Mouse (Mus musculus) embryonic facial prominence, embryonic 11.5 days (tissue): ENCODE data around the gene Igf1r. TPM values are rescaled to one million over a fixed set of nuclear protein-coding genes. Genes with fewer than 3 reads are reported as not detected.

Experiments used
- ATAC-seq: fragments of 200-750 bp; cut with Nextera tagmentation; replicated peaks from 2 replicates; pipeline ENCODE4 v1.8.0; 2017; ENCODE audit warnings: low read depth; ENCODE audit not compliant: insufficient number of reproducible peaks, low FRiP score, low TSS enrichment
- DNase-seq: peaks from one replicate; pipeline ENCODE4 v3.0.0-alpha.2; 2015; ENCODE audit warnings: low spot score
- H3K27ac ChIP-seq: fragments of 300-500 bp; sonication (generic); replicated peaks from 2 replicates; pipeline ENCODE4 v1.5.1; 2014; ENCODE audit warnings: mild to moderate bottlenecking, low read depth, low read length, control low read depth
- H3K27me3 ChIP-seq: fragments of 300-500 bp; sonication (generic); 2 replicates; pipeline ENCODE4 v1.6.1; 2014; ENCODE audit warnings: mild to moderate bottlenecking, low read length, moderate library complexity, mixed read lengths; ENCODE audit not compliant: control insufficient read depth, insufficient read depth
- H3K36me3 ChIP-seq: fragments of 300-500 bp; sonication (generic); replicated peaks from 2 replicates; pipeline ENCODE4 v1.6.1; 2014; ENCODE audit warnings: low read depth, mild to moderate bottlenecking, low read length, moderate library complexity, mixed read lengths; ENCODE audit not compliant: control insufficient read depth, insufficient read depth
- H3K4me1 ChIP-seq: fragments of 300-500 bp; sonication (generic); 2 replicates; pipeline ENCODE4 v1.6.1; 2014; ENCODE audit warnings: low read length, mixed read lengths; ENCODE audit not compliant: control insufficient read depth, insufficient read depth
- H3K4me2 ChIP-seq: fragments of 300-500 bp; sonication (generic); 2 replicates; pipeline ENCODE4 v1.6.1; 2014; ENCODE audit warnings: low read depth, mild to moderate bottlenecking, control low read depth, low read length, moderate library complexity
- H3K4me3 ChIP-seq: fragments of 300-500 bp; sonication (generic); 2 replicates; pipeline ENCODE4 v1.5.1; 2014; ENCODE audit warnings: low read depth, low read length, control low read depth
- H3K9ac ChIP-seq: fragments of 300-500 bp; sonication (generic); replicated peaks from 2 replicates; pipeline ENCODE4 v1.6.1; 2014; ENCODE audit warnings: mild to moderate bottlenecking, control low read depth, low read length
- H3K9me3 ChIP-seq: fragments of 300-500 bp; sonication (generic); replicated peaks from 2 replicates; pipeline ENCODE4 v1.6.1; 2016; ENCODE audit warnings: mild to moderate bottlenecking, low read length, inconsistent platforms, mixed read lengths; ENCODE audit not compliant: control insufficient read depth
- WGBS: fragments of 180-500 bp; shearing (Covaris S2); extraction: QIAGEN DNeasy Blood & Tissue Kit; methylation state at CpG from one replicate; pipeline ENCODE4 v1.1.7; 2014; 5-methylcytosine and 5-hydroxymethylcytosine counted together
- polyA plus RNA-seq: library from polyadenylated mRNA; unstranded; fragments of >200 nt; fragmentation: Nextera tagmentation; extraction: Ambion mirVana; gene quantifications from 2 replicates; pipeline ENCODE4 v1.2.1, GENCODE M21; 2014

Igf1r gene
- polyA plus RNA-seq, 1 experiment from 2014 or later = 19.4 TPM

DNA sequence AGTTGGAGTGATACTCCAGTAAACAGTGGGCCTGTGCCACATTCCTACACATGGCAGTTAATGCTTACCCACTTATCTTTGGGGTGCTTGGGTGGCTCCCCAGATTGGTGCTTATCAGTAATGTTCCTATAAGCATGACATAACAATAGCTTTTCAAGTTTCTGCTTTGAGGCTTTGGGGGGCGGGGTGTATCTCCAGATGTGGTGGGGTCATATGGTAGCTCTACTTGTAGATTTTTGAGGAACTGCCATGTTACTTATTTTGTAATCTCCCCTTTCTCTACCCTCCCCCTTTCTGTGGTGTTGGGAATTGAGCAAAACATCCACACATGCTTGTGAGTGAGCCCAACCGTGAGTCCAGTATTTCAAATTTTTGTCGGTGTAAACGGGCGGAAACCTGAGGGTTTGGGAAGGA, 32.4 kb downstream of the Igf1r start:
- DNase-seq = no peak
- Histone ChIP-seq H3K27me3 (no peaks in the 10 kb centered on the region), H3K9ac (no peak overlapping the region), H3K9me3 (no peaks in the 10 kb centered on the region), H3K4me3 (no peak overlapping the region), H3K27ac (no peak overlapping the region), H3K4me1 (no peaks in the 10 kb centered on the region), H3K36me3 (no peaks in the 10 kb centered on the region), H3K4me2 (no peak overlapping the region)
- ATAC-seq = no peak
- 79% methylated on average over 5 of the region's 5 CpGs for WGBS

DNA sequence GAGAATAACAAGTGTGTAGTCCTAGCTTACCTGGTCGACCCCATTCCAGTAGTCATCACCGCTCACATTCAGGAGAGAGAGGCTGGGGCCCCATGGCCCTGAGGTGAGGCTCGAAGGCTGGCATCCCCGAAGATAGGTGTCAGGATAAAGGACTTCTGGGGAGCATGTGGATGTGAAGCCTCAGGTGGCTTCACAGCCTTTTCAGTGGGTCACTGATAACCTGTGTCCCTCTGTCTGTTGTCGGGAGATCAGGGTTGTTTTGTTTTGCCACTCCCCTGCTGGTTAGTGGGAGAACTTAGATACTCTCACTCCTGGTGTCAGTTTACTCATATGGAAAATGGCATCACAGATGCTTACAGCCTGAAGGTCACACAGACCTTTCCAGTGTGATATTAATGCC, 32.9 kb downstream of the Igf1r start:
- DNase-seq (no peak), ATAC-seq (no peak; the same call in 1 of the 2 replicates)
- Histone ChIP-seq H3K4me1 (no peaks in the 10 kb centered on the region), H3K4me3 (no peak overlapping the region), H3K9ac (no peak overlapping the region), H3K27ac (no peak overlapping the region), H3K36me3 (no peaks in the 10 kb centered on the region), H3K9me3 (no peaks in the 10 kb centered on the region), H3K27me3 (no peaks in the 10 kb centered on the region), H3K4me2 (no peak overlapping the region)
- 76% methylated on average over 5 of the region's 5 CpGs for WGBS

DNA sequence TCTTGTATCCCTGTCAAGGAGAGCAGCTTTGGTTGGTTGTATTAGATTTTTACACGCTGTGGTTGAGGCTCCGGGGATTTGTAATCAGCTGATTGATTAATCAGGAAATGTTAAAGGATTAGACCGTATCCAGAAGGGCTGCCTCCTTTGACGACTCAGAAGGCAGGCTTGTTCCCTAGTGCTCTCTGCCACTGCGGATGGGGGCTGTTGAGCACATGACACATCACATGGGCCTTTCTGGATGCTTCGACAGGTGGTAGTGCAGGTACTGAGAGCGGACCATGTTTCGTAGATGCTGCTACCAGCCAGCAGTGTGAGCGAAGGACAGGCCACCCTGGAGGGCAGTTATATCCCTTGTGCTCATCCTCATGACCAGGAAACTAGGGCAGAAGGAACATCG, 33.6 kb downstream of the Igf1r start:
- WGBS = 74% methylated on average over 10 of the region's 10 CpGs
- no peaks in the 10 kb centered on the region for H3K4me1 ChIP-seq
- ATAC-seq (no peak), DNase-seq (no peak)
- H3K4me3 ChIP-seq = no peak overlapping the region
- no peak overlapping the region for H3K9ac ChIP-seq
- H3K27me3 ChIP-seq = no peaks in the 10 kb centered on the region
- H3K27ac ChIP-seq = no peak overlapping the region
- H3K9me3 ChIP-seq = no peaks in the 10 kb centered on the region
- no peak overlapping the region for H3K4me2 ChIP-seq
- no peaks in the 10 kb centered on the region for H3K36me3 ChIP-seq

GRCm38 (mm10) chr7:67986816-67987215, 34.2 kb downstream of the Igf1r start:
- ATAC-seq (no peak), DNase-seq (no peak)
- H3K4me2 ChIP-seq = no peak overlapping the region
- no peak overlapping the region for H3K4me3 ChIP-seq
- H3K9me3 ChIP-seq = no peaks in the 10 kb centered on the region
- H3K4me1 ChIP-seq = no peaks in the 10 kb centered on the region
- H3K36me3 ChIP-seq = no peaks in the 10 kb centered on the region
- H3K27me3 ChIP-seq = no peaks in the 10 kb centered on the region
- no peak overlapping the region for H3K27ac ChIP-seq
- WGBS = 87% methylated on average over 11 of the region's 11 CpGs
- H3K9ac ChIP-seq = no peak overlapping the region

GRCm38 (mm10) chr7:67989376-67989775, 36.7 kb downstream of the Igf1r start:
- Histone ChIP-seq H3K9me3 (no peaks in the 10 kb centered on the region), H3K4me3 (no peak overlapping the region), H3K4me2 (no peak overlapping the region), H3K27ac (no peak overlapping the region), H3K36me3 (no peaks in the 10 kb centered on the region), H3K9ac (no peak overlapping the region), H3K27me3 (no peaks in the 10 kb centered on the region), H3K4me1 (no peaks in the 10 kb centered on the region)
- ATAC-seq (no peak), DNase-seq (no peak)
- 69% methylated on average over 2 of the region's 2 CpGs for WGBS

- no peaks in the 10 kb centered on the region for H3K36me3 ChIP-seq
- ATAC-seq = no peak
- H3K27ac ChIP-seq = no peak overlapping the region
- no peak overlapping the region for H3K9ac ChIP-seq
- 91% methylated on average over 4 of the region's 4 CpGs for WGBS
- H3K4me1 ChIP-seq = no peaks in the 10 kb centered on the region; the same call in 1 of the 2 replicates
- DNase-seq = no peak
- no peaks in the 10 kb centered on the region for H3K27me3 ChIP-seq
- no peak overlapping the region for H3K4me3 ChIP-seq
- H3K4me2 ChIP-seq = no peak overlapping the region
- H3K9me3 ChIP-seq = no peaks in the 10 kb centered on the region
Observed at GRCm38 (mm10) chr7:67993614-67994013, 41.0 kb downstream of the Igf1r start.

DNA sequence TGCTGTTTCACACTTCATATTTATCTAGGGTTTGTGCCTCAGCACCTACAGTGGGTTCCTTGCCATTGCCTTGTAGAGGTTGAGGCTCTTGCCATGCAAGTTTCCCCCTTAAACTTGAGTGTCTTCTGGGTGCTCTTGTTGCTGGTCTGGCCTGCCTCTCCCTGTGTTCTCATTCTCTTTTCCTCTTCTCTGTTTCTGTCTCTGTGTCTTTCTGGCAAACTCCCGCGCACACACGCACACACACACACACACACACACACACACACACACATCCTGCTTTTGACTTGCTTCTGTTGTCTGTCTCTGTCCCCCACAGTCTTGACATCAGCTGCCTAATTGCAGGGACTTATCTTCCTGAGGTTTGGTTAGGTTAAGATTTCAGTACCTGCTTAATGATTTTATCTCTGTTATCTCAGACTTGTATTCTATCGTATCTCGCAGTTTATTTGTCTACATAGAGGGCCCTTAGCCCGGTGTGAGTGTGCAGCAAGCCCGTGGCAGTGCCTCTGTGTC, 41.8 kb downstream of the Igf1r start:
- Histone ChIP-seq H3K36me3 (no peaks in the 10 kb centered on the region), H3K9me3 (no peaks in the 10 kb centered on the region), H3K27me3 (no peaks in the 10 kb centered on the region), H3K4me2 (no peak overlapping the region), H3K9ac (no peak overlapping the region), H3K4me3 (no peak overlapping the region), H3K27ac (no peak overlapping the region), H3K4me1 (no peaks in the 10 kb centered on the region; the same call in 1 of the 2 replicates)
- 85% methylated on average over 7 of the region's 7 CpGs for WGBS
- DNase-seq (no peak), ATAC-seq (no peak)

DNA sequence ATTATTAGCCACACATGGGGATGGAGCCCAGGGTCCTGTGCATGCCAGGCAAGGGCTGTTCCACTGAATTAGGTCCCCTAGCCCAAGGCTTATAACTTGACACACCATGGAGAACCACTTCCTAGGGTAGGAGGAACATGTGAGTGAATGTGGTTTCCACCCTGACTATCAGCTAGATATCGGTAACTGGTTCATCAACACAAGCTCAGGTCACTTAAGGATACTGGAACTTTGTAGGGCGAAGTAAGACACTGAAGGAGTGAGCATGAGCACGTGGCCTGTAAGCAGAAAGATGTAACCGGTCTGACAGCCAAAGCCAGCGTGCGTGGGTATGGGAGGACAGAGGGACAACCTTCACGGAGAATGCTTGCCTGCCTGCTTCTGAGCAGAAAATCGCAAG, 42.6 kb downstream of the Igf1r start:
- H3K36me3 ChIP-seq = no peaks in the 10 kb centered on the region
- ATAC-seq (no peak), DNase-seq (no peak)
- no peak overlapping the region for H3K27ac ChIP-seq
- no peaks in the 10 kb centered on the region for H3K9me3 ChIP-seq
- no peak overlapping the region for H3K9ac ChIP-seq
- no peak overlapping the region for H3K4me3 ChIP-seq
- WGBS = 64% methylated on average over 8 of the region's 8 CpGs
- no peak overlapping the region for H3K4me2 ChIP-seq
- H3K4me1 ChIP-seq = no peaks in the 10 kb centered on the region; the same call in 1 of the 2 replicates
- no peaks in the 10 kb centered on the region for H3K27me3 ChIP-seq
